Mouse (Mus musculus) thymus, postnatal 14 days (tissue): ENCODE results near the gene Sap30l.

Experiments
- DNase-seq: peaks from one replicate; pipeline ENCODE4 v3.0.0; 2021

Gene Sap30l

GRCm38 (mm10) chr11:57800971-57801765, at the start of gene Sap30l:
Gene Sap30l, plus strand, starts transcription at chr11:57801637.
- DNase-seq, result peak; percentile 98

GRCm38 (mm10) chr11:57753538-57754203, 47.8 kb upstream of the Sap30l start:
- DNase-seq, result no peak

DNA sequence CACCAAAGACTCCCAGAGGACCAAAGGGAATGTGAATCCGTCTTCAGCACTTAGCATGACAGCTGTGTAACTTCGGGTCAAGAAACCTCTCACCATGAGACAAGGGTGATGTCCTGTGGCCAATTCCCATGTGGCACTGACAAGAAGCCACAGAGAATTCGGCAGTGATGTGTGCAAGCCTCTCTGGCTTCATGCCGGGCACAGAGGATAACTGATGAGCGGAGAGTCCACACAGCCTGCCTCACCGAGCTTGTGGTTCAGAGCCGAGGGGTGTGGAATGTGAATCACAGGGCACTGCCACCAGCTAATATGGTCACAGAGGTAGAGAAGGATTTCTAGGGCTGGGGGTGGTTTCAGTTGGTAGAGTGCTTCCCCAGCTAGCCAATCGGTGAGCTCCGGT, 42.8 kb upstream of the Sap30l start:
- no peak for DNase-seq

DNA sequence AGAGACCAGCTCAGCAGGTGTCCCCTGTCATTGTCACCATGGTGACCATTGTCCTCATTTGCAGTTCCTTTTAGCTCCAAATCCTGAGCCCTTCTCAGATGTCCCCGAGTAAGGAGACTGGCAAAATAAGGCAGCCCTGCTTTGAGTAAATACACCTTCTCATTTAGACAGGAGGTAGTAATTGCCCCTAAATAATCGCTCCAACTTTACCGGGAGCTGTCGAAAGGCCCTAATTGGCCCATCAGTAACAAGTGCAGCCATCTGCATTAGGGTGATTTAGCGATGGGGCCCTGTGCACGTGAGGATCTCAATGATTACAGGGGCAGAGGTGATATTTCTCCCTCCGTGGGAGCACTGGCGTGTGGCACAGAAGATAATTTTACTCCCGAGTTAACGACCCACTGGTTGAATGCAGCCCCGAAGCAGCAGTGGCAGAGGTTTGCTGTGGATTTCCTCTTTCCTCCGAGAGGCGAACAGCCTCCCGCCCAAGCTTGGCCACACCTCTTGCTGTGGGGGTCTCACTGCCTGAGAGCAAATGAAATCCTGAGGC, 40.9 kb upstream of the Sap30l start:
- no peak for DNase-seq

DNA sequence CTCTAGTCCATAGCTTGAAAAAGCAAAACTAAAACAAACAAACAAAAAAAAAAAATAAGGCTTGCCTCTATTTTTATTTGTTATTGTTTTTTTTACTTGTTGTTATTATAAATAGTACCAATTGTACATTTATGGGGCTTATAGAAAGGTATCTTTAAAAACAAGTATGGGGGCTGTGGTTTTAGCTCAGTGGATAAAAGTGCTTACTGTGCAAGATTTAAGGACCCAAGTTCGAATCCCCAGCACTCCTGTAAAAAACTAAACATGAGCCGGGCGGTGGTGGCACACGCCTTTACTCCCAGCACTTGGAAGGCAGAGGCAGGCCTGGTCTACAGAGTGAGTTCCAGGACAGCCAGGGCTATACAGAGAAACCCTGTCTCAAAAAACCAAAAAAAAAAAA, 40.1 kb upstream of the Sap30l start:
- no peak for DNase-seq

- peak; percentile 18 for DNase-seq
Measured at GRCm38 (mm10) chr11:57764124-57764523, 37.3 kb upstream of the Sap30l start.

DNA sequence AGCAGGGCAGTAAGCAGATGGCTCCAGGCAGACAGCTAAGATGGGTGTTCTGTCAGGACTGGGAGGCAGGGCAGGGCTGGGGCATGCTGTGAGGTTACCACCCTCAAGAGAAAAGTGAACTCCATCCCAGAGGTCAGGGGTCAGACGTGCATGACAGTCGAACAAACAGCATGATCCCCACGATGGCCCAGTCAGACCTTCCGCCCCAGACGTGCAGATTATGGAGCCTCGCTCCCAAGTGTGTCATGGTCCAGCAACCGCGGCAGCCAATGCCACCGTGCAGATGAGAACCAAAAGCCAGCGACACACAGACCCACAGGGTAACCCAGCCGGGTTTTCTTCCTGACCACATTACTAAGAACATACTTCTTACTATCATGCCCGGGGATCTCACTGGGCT, 34.8 kb upstream of the Sap30l start:
- DNase-seq, result no peak

GRCm38 (mm10) chr11:57767171-57767570, 34.3 kb upstream of the Sap30l start:
- DNase-seq, result no peak

DNA sequence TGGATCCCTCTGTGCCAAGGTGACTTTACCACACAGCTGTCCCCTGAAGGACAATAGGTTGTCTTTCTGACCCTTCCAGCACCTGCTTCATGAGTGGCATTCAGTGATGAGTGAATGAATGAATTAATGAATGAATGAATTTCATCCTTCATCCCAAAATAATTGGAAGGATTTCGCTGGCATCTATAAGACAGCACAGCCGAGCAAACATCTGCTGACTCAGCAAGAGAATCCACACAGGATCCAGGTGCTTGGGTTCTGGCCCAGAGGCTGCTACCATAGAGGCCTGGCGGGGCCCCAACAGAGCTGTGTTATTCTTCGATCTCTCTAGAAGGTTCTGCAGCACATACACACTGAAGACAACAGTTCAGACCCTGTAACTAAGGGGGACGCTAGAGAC, 30.7 kb upstream of the Sap30l start:
- DNase-seq, result no peak

DNA sequence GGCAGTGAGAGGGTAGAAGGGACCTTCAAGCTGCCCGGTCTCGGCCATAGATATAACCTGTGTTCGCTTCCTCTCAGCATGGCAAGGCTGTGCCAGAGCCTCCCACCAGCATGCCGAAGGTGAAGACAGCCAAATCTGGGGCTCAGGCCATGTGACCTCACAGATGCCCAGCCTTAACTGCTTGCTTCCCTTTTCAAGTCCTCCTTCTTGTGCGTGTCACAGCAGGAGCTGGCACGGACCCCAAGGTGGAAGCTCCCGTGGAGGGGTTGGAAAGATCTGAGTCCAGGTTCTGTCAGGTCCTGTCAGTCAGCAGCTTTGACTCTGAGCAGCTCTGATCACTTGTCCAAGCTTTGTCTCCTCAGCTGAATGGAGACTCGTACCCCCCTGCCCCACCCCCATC, 29.8 kb upstream of the Sap30l start:
- DNase-seq, result no peak

DNA sequence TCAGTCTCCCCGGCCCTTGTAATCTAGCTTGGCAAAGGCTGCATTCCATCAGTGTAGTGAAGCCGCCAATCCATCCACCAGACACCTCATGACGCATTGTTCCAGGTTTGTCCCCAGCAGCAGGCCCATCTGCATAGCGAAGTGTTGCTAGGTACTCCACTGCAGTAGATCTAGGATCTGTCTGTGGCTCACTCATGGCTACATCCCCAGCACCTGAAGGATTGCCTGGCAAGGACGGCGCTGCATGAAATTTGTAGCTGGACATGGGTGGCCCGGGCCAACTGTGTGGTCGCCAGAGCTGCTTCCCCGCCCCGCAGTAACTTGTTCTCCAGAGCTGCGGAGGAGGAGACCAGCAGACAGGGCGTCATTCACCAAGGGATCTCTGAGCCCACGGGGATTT, 28.0 kb upstream of the Sap30l start:
- no peak for DNase-seq

DNA sequence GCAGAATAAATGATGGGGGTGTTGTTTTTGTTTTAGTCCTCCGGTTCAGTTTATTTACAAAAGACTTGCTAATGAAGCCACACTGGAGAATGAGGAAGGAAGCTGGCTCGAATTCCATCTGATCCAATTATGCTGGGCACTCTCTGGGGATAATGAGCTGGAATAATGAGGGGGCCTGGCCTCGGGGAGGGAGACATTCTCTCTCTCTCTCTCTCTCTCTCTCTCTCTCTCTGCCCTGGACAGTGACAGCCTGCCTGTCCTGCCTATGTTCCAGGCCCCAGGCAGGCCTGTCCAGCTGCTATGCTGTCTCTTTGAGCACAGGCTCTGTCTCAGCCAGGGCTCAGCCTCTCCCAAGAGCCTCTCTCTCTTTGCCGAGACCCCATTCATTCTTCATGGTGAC, 27.5 kb upstream of the Sap30l start:
- DNase-seq, result no peak

- DNase-seq, result no peak
Measured at GRCm38 (mm10) chr11:57775868-57776267, 25.6 kb upstream of the Sap30l start.

DNA sequence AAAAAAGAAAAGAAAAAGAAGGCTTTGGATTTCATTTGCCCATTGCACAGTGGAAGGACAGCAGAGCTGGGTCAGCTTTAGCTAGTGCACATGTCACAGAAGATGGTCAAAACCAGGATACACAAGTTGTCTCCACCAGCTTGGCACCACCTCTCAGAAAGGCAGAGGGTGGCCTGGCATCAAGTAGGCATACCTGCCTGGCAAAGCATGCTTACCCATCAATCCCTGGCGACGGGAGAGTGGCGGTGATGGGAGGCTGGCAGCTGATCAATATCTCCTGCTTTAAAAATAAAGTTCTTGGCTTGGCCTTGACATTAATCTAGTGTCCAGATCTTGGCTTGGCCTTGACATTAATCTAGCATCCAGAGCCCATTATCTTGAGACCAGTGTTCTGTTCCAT, 24.9 kb upstream of the Sap30l start:
- no peak for DNase-seq

- DNase-seq, result peak; percentile 56
Measured at GRCm38 (mm10) chr11:57778349-57778748, 23.1 kb upstream of the Sap30l start.

GRCm38 (mm10) chr11:57779824-57780223, 21.6 kb upstream of the Sap30l start:
- DNase-seq, result no peak

GRCm38 (mm10) chr11:57786616-57787418, 14.6 kb upstream of the Sap30l start:
- no peak for DNase-seq

DNA sequence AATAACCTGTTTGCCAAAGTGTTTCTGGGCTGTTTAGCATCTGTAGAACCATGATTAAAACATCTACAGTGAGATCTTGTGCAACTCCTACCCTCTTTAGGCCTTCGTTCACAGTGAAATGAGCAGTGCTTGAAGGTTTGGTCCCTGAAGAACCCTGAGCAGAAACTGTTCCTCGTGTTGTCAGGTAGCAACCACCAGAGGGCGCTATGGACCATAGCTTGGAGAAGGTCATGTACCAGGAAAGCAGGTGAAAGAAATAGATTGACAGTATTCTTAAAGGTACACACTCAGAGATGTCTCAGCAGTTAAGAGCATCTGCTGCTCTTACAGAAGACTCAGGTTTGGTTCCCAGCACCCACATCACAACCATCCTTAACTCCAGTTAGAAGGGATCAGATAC, 13.5 kb upstream of the Sap30l start:
- DNase-seq, result peak; percentile 73

DNA sequence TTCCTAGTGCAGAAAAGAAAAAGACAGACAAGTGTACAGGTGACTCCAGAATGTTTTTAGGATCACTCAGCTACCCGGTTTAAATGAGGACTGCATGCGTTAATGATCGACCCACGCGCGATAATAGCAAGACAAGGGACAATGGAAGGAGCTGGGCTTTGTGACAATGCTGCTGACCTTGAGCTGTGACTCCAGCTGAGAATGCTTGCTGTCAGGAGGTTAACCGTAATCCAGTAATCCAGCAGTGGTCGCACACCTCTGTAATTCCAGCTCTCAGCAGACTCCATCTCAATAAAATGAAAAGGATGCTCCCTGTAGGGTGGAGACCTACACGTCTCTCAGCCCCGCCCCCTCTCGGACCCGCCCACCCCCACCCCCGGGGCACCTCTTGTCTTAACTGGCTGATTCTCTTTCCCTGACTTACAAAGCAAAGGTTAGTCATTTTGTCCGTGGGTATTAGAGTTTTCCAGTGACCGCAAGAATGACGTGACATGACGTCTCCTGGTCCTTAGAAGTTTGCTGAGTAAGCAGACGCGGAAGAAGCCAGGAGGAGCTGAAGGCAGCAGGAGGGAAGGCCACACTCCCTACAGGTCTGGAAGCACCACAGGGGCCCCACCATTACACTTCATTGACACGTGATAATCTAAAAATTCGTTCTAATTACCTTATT, 10.4 kb upstream of the Sap30l start:
- DNase-seq, result no peak

GRCm38 (mm10) chr11:57795086-57795485, 6.4 kb upstream of the Sap30l start:
- DNase-seq, result no peak

DNA sequence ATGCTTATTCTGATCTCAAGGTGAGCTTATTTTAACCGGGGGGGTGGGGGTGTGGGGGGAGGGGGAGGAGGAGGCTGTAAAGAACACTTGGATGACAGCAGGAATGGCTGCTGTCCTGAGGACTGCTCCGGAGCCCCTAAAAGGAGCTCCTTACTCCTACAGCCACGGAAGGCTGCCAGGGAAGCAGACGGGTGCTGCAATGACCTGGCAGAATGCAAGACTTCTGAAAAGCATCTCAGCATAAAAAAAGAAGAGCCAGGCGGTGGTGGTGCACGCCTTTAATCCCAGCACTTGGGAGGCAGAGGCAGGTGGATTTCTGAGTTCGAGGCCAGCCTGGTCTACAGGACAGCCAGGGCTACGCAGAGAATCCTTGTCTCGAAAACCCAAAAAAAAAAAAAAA, 3.6 kb upstream of the Sap30l start:
- DNase-seq, result no peak

GRCm38 (mm10) chr11:57799456-57799855, 2.0 kb upstream of the Sap30l start:
- DNase-seq, result no peak
